Mouse (Mus musculus) kidney, embryonic 15.5 days (tissue): ENCODE measurements around the gene Slc19a3. TPM values are rescaled to one million over a fixed set of nuclear protein-coding genes. Genes with fewer than 3 reads are reported as not detected.
"Not testable (repeated sequence)": the region's sequence is repeated elsewhere in the genome, so short reads cannot be mapped to it uniquely, and the experiment has no call there.

Source experiments
- ATAC-seq: fragments of 200-750 bp; cut with Nextera tagmentation; replicated peaks from 2 replicates; pipeline ENCODE4 v1.8.0; 2017; ENCODE audit warnings: moderate TSS enrichment; ENCODE audit not compliant: low FRiP score
- H3K27ac ChIP-seq: fragments of 300-500 bp; sonication (generic); 2 replicates; pipeline ENCODE4 v1.5.1; 2015; ENCODE audit warnings: mild to moderate bottlenecking, inconsistent platforms
- H3K27me3 ChIP-seq: fragments of 300-500 bp; sonication (generic); 2 replicates; pipeline ENCODE4 v1.6.1; 2015; ENCODE audit warnings: inconsistent platforms
- H3K36me3 ChIP-seq: fragments of 300-500 bp; sonication (generic); 2 replicates; pipeline ENCODE4 v1.6.1; 2015; ENCODE audit warnings: inconsistent platforms
- H3K4me1 ChIP-seq: fragments of 300-500 bp; sonication (generic); 2 replicates; pipeline ENCODE4 v1.6.1; 2015; ENCODE audit warnings: inconsistent platforms
- H3K4me2 ChIP-seq: fragments of 300-500 bp; sonication (generic); 2 replicates; pipeline ENCODE4 v1.6.1; 2015; ENCODE audit warnings: moderate library complexity, mild to moderate bottlenecking, inconsistent platforms
- H3K4me3 ChIP-seq: fragments of 300-500 bp; sonication (generic); replicated peaks from 2 replicates; pipeline ENCODE4 v1.5.1; 2015; ENCODE audit warnings: mild to moderate bottlenecking, inconsistent platforms
- H3K9ac ChIP-seq: fragments of 300-500 bp; sonication (generic); 2 replicates; pipeline ENCODE4 v1.6.1; 2015; ENCODE audit warnings: mild to moderate bottlenecking, inconsistent platforms
- H3K9me3 ChIP-seq: fragments of 300-500 bp; sonication (generic); replicated peaks from 2 replicates; pipeline ENCODE4 v1.6.1; 2016; ENCODE audit warnings: inconsistent platforms
- WGBS: fragments of 180-500 bp; shearing (Covaris S2); methylation state at CpG from one replicate; pipeline ENCODE4 v1.1.7; 2015; ENCODE audit warnings: mixed read lengths; 5-methylcytosine and 5-hydroxymethylcytosine counted together
- polyA plus RNA-seq: library from polyadenylated mRNA; unstranded; fragments of >200 nt; fragmentation: Nextera tagmentation; extraction: Ambion mirVana; gene quantifications from 2 replicates; pipeline ENCODE4 v1.2.1, GENCODE M21; 2015

Gene Slc19a3
- polyA plus RNA-seq, 1 experiment from 2014 or later = 1.2 TPM

DNA sequence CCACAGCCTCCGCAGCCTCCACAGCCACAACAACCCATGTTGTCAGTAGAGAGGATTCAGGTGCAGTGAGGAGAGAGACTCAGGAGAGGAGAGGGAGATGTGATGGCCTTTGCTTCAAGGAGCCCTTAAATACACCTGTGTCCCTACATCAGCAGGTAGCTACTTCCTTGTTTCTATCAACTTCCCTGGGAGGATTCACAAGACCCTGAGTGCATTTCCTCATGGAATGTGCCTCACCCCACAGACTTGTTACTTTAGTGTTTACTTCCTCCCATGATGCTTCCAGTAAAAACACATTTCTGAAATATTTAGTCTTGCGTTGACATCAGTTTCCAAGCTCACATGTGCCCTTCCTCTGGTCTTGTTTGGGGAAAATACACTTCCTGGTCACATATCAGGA lies 4.1 kb upstream of the Slc19a3 start, which contains the start of gene Krtap28-10:
Gene Krtap28-10, minus strand, starts transcription at position 101 of the 400 bp plus-strand sequence.
- H3K36me3 ChIP-seq = no peaks in the 10 kb centered on the region
- H3K9ac ChIP-seq = no peak within 1 kb of the TSS
- WGBS = 92% methylated on average over 2 of the region's 2 CpGs
- no peaks in the 10 kb centered on the region for H3K9me3 ChIP-seq
- H3K27me3 ChIP-seq = 0 out of 2 replicates have a peak, but pooled peaks cover 3% of the 10 kb centered on the region
- no peak within 1 kb of the TSS for H3K27ac ChIP-seq
- H3K4me3 ChIP-seq = no peak within 1 kb of the TSS
- no peak for ATAC-seq
- no peaks in the 10 kb centered on the region for H3K4me1 ChIP-seq
- H3K4me2 ChIP-seq = no peak within 1 kb of the TSS

DNA sequence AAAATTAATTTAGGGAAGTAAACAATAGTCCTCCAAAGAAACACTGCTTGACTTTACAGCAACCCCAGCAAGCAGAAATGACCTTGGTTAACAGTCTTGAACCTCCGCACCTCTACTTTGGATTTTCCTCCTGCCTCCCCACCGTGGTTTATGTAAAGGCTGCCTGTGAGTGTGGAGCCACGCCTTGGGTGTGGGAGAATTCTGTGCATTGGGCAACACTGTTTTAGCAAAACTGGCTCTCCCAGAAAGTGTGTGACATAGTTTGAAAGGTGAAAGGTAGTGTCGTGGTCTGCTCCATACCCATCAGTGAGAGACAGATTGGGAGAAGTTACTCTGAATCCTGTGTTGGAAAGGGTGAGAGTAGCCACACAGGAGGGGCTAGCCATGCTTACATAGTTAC lies 832 bp upstream of the Slc19a3 start:
- H3K4me1 ChIP-seq = 0 out of 2 replicates have a peak, but pooled peaks cover 5% of the 10 kb centered on the region
- no peak overlapping the region for H3K4me2 ChIP-seq
- 81% methylated on average over 4 of the region's 4 CpGs for WGBS
- 0 out of 2 replicates have a peak, but pooled peaks cover 2% of the 10 kb centered on the region for H3K27me3 ChIP-seq
- no peak overlapping the region for H3K9ac ChIP-seq
- H3K9me3 ChIP-seq = no peaks in the 10 kb centered on the region
- no peak for ATAC-seq
- no peaks in the 10 kb centered on the region for H3K36me3 ChIP-seq
- H3K4me3 ChIP-seq = no peak overlapping the region
- no peak overlapping the region for H3K27ac ChIP-seq

DNA sequence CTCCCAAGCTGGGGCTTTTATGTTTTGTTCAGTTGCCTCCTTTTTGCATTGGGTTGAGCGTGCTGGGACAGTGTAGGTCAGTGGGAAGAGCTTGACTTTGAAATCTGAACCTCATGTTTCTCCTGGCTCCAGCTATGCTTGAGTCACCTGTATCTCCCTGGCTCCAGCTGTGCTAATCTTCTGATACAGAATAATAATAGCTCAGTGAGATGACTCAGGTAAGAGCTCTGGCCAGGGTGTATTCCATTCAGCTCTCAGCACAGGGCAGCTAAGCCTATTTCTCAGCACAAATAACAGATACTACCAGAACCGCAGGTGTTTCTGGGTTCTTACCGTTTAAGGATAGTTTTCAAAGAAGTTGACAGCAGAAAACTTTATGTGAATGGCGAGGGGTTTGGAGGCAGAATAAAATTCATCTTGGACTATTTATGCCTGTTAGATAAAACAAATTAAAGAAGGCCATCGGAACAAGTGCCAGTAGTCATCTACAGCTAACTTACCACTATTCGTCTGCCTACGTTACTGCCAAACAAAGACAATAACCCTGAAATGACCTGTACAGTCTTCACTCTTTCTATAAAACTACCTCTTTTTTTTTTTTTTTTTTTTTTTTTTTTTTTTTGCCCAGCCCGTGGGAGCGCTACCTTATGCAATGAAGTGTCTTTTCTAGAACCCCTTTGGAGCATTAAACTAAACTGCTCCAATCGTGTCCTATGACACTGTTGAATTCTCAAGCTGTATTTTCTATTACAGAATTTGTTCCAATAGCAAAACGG lies 1.2 kb downstream of the Slc19a3 start:
- Histone ChIP-seq H3K9ac (no peak overlapping the region), H3K4me1 (0 out of 2 replicates have a peak, but pooled peaks cover 5% of the 10 kb centered on the region), H3K4me2 (no peak overlapping the region), H3K27ac (no peak overlapping the region), H3K4me3 (no peak overlapping the region), H3K36me3 (no peaks in the 10 kb centered on the region), H3K9me3 (no peaks in the 10 kb centered on the region), H3K27me3 (no peaks in the 10 kb centered on the region)
- no peak for ATAC-seq
- WGBS = 75% methylated on average over 11 of the region's 11 CpGs

DNA sequence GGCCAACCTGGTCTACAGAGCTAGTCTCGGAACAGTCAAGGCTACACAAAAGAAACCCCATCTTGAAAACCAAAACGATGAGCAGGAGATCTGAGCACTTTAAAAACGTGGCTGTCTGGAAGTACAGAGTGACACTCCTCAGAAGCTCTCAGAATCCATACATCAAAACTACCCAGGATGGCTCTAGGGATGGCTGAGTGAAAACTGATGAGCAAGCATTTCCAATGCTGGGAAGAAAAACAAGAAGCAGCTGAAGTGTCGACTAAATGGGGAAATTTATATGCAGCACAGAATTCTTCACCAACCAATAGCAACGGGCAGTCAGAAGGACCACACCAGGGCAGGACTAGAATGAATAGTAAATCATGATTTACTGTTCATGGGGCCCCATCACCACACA lies 3.7 kb downstream of the Slc19a3 start:
- H3K4me1 ChIP-seq = 0 out of 2 replicates have a peak, but pooled peaks cover 5% of the 10 kb centered on the region
- H3K36me3 ChIP-seq = no peaks in the 10 kb centered on the region
- ATAC-seq = no peak
- no peak overlapping the region for H3K4me2 ChIP-seq
- no peak overlapping the region for H3K27ac ChIP-seq
- no peaks in the 10 kb centered on the region for H3K9me3 ChIP-seq
- no peak overlapping the region for H3K4me3 ChIP-seq
- no peak overlapping the region for H3K9ac ChIP-seq
- WGBS = 38% methylated on average over 5 of the region's 5 CpGs
- H3K27me3 ChIP-seq = no peaks in the 10 kb centered on the region

DNA sequence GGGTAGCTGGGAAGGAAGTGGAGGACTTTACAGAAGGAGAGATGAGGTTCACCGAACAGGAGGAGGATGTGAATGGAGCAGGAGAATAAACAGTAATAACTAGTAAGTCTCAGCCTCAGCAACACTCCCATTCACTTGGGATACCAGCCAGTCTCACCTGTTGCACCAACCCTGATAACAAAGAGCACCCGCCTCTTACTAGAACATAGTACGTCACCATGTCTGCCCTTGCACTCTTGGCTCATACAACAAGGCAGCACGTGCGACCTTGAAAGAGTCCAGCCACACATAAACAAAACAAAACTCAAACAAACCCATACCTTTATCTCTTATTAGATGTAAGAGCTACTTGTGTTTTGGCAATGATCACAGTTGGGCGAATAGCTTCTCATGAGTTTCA lies 5.7 kb downstream of the Slc19a3 start:
- no peaks in the 10 kb centered on the region for H3K36me3 ChIP-seq
- H3K27me3 ChIP-seq = no peaks in the 10 kb centered on the region
- ATAC-seq = no peak
- no peak overlapping the region for H3K27ac ChIP-seq
- H3K4me2 ChIP-seq = no peak overlapping the region
- 0 out of 2 replicates have a peak, but pooled peaks cover 5% of the 10 kb centered on the region for H3K4me1 ChIP-seq
- no peaks in the 10 kb centered on the region for H3K9me3 ChIP-seq
- H3K4me3 ChIP-seq = no peak overlapping the region
- H3K9ac ChIP-seq = no peak overlapping the region
- WGBS = 85% methylated on average over 6 of the region's 6 CpGs

DNA sequence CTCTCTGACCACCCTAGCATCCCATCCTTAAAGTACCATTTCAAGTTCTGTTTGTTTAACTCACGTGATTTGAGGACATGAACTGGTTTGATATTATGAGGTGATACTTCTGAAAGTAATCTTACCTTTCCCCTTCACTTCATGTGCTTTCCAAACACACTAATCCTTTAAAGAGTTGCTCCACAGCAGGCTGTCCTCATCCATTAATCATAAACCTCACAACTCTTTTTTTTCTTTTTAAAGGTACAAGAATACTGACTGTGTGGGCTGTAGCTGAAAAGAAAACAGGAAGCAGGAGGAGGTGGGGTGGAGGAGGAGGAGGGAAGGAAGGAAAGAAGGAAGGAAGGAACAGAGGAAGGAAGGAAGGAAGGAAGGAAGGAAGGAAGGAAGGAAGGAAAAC lies 6.3 kb downstream of the Slc19a3 start:
- ATAC-seq = no peak
- Histone ChIP-seq H3K9me3 (no peaks in the 10 kb centered on the region), H3K4me1 (0 out of 2 replicates have a peak, but pooled peaks cover 5% of the 10 kb centered on the region), H3K4me2 (no peak overlapping the region), H3K36me3 (no peaks in the 10 kb centered on the region), H3K27ac (no peak overlapping the region), H3K27me3 (no peaks in the 10 kb centered on the region), H3K4me3 (no peak overlapping the region), H3K9ac (no peak overlapping the region)
- WGBS = 67% methylated on average over 1 of the region's 1 CpGs

DNA sequence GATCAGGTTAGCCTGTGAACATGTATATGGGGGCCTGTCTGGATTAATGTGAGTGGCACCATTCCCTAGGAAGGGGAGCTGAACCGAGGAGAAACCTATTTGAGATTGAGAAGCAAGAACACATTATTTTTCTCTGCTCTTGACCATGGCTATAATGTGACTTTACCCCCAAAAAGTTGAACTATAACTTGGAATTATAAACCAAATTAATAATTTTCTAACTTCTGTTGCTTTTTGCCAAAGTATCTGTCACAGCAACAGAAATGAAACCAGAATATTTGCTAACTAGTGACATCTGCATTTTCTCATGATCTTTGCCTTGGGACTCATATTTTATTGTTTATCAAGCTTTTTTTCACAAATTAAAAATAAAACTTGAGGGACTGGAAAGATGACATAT lies 21.7 kb downstream of the Slc19a3 start:
- no peaks in the 10 kb centered on the region for H3K9me3 ChIP-seq
- H3K4me3 ChIP-seq = no peak overlapping the region
- no peak overlapping the region for H3K27ac ChIP-seq
- H3K27me3 ChIP-seq = no peaks in the 10 kb centered on the region
- no peak overlapping the region for H3K4me2 ChIP-seq
- 70% methylated on average over 1 of the region's 1 CpGs for WGBS
- H3K36me3 ChIP-seq = no peaks in the 10 kb centered on the region
- no peak overlapping the region for H3K9ac ChIP-seq
- ATAC-seq = no peak
- H3K4me1 ChIP-seq = no peaks in the 10 kb centered on the region

DNA sequence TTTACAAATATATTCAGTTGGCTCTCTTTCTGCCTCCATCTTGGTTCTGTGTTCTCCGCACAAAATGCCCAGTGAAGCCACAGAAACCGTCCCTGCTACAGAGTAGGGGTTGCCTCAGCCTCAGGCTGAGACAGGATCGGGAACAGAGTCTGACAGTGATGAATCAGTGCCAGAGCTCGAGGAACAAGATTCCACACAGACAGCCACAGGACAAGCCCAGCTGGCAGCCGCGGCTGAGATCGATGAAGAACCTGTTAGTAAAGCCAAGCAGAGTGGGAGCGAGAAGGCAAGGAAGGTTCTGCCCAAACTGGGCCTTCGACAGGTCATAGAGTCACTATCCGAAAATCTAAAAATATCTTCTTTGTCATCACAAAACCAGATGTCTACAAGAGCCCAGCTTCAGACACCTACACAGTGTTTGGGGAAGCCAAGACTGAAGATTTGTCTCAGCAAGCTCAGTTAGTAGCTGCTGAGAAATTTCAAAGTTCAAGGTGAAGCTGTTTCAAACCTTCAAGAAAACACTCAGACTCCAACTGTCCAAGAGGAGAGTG lies 22.8 kb downstream of the Slc19a3 start:
- WGBS = 81% methylated on average over 10 of the region's 10 CpGs
- no peak for ATAC-seq

DNA sequence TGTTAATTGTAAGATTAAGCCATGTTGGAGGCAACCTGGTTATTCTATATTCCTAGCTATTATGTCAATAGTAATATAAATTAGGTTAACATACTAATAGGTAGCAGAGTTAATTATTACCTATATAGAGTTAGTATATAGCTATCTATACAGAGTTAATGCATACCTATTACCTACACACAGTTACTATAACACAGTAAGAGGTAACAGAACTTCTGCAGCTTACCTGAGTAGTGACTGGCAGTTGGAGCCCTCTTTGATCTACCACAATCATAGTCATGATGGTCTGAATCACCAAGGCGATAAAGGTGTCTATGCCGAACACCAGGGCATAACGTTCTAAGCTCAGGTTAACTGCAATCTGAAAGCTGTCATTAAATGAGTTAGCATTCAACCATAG lies 23.8 kb downstream of the Slc19a3 start:
- H3K4me2 ChIP-seq = no peak overlapping the region
- no peaks in the 10 kb centered on the region for H3K36me3 ChIP-seq
- no peak for ATAC-seq
- H3K27ac ChIP-seq = no peak overlapping the region
- no peaks in the 10 kb centered on the region for H3K27me3 ChIP-seq
- no peak overlapping the region for H3K9ac ChIP-seq
- no peaks in the 10 kb centered on the region for H3K4me1 ChIP-seq
- 86% methylated on average over 3 of the region's 3 CpGs for WGBS
- no peaks in the 10 kb centered on the region for H3K9me3 ChIP-seq
- H3K4me3 ChIP-seq = no peak overlapping the region

More for the DNA sequence above, 22.8 kb downstream of the Slc19a3 start:
- no peaks in the 10 kb centered on the region for H3K27me3 ChIP-seq
- no peaks in the 10 kb centered on the region for H3K9me3 ChIP-seq
- no peak overlapping the region for H3K4me2 ChIP-seq
- H3K27ac ChIP-seq = no peak overlapping the region
- H3K9ac ChIP-seq = no peak overlapping the region
- H3K4me1 ChIP-seq = no peaks in the 10 kb centered on the region
- no peak overlapping the region for H3K4me3 ChIP-seq
- no peaks in the 10 kb centered on the region for H3K36me3 ChIP-seq

DNA sequence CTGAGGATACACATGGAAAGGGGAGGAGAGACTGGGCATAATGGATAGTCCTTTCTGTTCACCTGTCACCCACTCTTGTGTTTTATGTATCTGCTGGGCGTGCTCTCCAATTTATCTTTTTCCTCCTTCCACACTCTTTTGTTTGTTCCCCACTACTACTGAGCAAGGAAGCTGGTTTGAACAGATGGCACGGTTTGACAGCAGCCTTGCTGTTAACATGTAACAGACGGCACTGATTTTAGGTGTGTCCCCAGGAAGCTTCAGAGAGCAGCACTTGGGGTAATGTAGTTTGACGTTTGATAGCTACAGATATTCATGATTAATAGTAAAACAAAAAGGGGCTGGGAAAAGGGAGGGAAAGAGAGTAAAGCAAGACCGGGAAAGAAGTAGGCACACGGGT lies 30.8 kb downstream of the Slc19a3 start:
- no peak overlapping the region for H3K27ac ChIP-seq
- H3K4me2 ChIP-seq = no peak overlapping the region
- H3K27me3 ChIP-seq = no peaks in the 10 kb centered on the region
- H3K9me3 ChIP-seq = no peaks in the 10 kb centered on the region
- H3K36me3 ChIP-seq = no peaks in the 10 kb centered on the region
- ATAC-seq = no peak
- no peaks in the 10 kb centered on the region for H3K4me1 ChIP-seq
- WGBS = 65% methylated on average over 6 of the region's 6 CpGs
- H3K9ac ChIP-seq = no peak overlapping the region
- H3K4me3 ChIP-seq = no peak overlapping the region

DNA sequence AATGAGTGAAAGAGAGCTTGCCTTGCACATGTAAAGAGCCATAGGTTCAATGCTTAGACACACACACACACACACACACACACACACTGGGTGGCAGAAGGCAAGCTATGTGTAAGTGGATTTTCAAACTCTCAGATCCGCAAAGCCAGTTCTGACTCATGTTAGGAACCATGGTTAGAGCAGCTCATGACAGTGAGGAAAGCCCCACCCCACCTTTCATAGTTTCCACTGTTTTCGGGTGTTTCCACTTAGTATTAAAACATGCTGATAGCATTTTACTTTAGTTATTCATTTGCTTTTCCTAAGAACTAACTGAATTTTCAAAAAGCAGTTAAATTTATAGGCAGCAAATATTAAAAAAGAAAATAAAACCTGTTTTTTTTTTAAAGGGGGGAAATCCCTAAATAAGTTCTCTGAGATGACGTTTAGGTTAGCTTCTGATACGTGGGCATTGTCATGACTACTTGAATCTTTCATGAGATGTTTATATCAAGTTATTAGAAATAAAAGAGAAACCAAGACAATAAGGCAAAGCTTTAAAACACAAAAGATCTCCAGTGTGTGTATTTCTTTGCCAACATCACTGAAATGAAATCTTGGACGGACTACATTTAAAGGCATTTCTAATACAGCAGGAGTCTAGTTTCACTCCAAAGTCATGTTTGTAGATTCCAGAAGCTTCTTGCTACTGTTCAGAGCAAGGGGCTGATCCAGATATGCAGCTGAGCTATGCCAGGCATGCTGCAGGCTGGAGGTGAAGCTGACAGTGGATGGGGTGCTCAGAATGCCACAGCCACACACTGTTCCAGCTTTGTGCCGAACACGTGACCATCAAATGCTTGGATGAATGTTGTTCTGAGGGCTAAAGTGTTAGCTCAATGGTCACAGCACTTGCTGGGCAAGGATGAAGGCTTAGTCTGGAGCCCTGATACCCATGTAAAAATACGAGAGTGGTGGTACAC lies 31.7 kb downstream of the Slc19a3 start:
- H3K27me3 ChIP-seq = no peaks in the 10 kb centered on the region
- H3K4me2 ChIP-seq = no peak overlapping the region
- 81% methylated on average over 8 of the region's 8 CpGs for WGBS
- H3K27ac ChIP-seq = no peak overlapping the region
- no peaks in the 10 kb centered on the region for H3K4me1 ChIP-seq
- no peak overlapping the region for H3K9ac ChIP-seq
- H3K36me3 ChIP-seq = no peaks in the 10 kb centered on the region
- H3K4me3 ChIP-seq = no peak overlapping the region
- H3K9me3 ChIP-seq = no peaks in the 10 kb centered on the region
- ATAC-seq = no peak

DNA sequence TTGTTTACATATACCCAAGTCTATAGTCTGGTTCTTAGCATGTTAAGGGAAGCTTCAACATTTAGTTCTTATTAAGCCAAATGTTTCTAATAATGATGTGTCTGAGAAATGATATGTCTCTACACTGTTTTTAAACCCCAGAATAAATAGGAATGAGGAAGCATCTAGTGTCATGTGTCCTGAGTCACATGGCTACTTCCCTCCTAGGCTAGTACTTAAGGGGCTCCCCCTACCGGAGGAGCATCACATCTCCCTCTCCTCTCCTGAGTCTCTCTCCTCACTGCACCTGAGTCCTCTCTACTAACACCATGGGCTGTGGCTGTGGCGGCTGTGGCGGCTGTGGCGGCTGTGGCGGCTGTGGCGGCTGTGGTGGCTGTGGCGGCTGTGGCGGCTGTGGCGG lies 37.9 kb downstream of the Slc19a3 start, which contains the start of gene Gm47959:
Gene Gm47959, plus strand, starts transcription at position 243 of the 400 bp plus-strand sequence.
- H3K4me2 ChIP-seq, H3K27me3 ChIP-seq, H3K9ac ChIP-seq, ATAC-seq, H3K36me3 ChIP-seq, H3K4me3 ChIP-seq, H3K27ac ChIP-seq, H3K4me1 ChIP-seq, H3K9me3 ChIP-seq: not testable (repeated sequence)
- WGBS = 98% methylated on average over 9 of the region's 9 CpGs
